Comparison of ENCODE assay signal across 24 mouse cellular contexts in genomic region chr2:10213468-10213867, GRCm38 (mm10).
"Had no signal": no experiment of that assay in that cellular context is flagged by ENCODE, and none has a peak within 500 bp of the region (broad histone marks: within the 10 kb centered on the region; RNA-seq: fewer than 3 reads in every experiment).

No protein-coding gene starts in this region.

- H3K4me3 ChIP-seq: gastrocnemius, adult 2 months; heart, adult 2 months; heart, embryonic 10.5 days; heart, embryonic 12.5 days; hindbrain, embryonic 10.5 days; hindbrain, embryonic 12.5 days; intestine, embryonic 15.5 days; layer of hippocampus, adult 2 months; limb, embryonic 13.5 days; limb, embryonic 15.5 days; liver, embryonic 12.5 days had no signal

- H3K9ac ChIP-seq: heart, embryonic 12.5 days; hindbrain, embryonic 12.5 days; hindbrain, embryonic 14.5 days; intestine, embryonic 15.5 days; limb, embryonic 13.5 days; limb, embryonic 15.5 days; liver, embryonic 12.5 days; liver, embryonic 14.5 days had no signal

- H3K4me1 ChIP-seq: heart, embryonic 10.5 days; limb, embryonic 15.5 days; liver, embryonic 12.5 days had no signal

- DNase-seq: gastrocnemius, adult 2 months; gastrocnemius, postnatal 10 days; gastrocnemius, postnatal 25 days; heart, adult 2 months; heart, postnatal 10 days; heart, postnatal 4 days; kidney, adult 8-10 months; kidney, postnatal 4 days; layer of hippocampus, postnatal 36 days; left cerebral cortex, postnatal 4 days had no signal

- ATAC-seq: hindbrain, embryonic 16.5 days; inflammation-experienced regulatory T-cells, adult 6 months; intestine, embryonic 15.5 days; intestine, postnatal 0 days; liver, embryonic 12.5 days had no signal

- H3K36me3 ChIP-seq: heart, embryonic 10.5 days; heart, embryonic 12.5 days; hindbrain, embryonic 10.5 days; hindbrain, embryonic 12.5 days; intestine, embryonic 15.5 days; limb, embryonic 13.5 days; limb, embryonic 15.5 days; liver, embryonic 12.5 days had no signal

- H3K9me3 ChIP-seq: heart, embryonic 10.5 days; heart, embryonic 12.5 days; hindbrain, embryonic 10.5 days; hindbrain, embryonic 12.5 days; intestine, embryonic 15.5 days; limb, embryonic 13.5 days; limb, embryonic 15.5 days; liver, embryonic 12.5 days had no signal

- H3K27me3 ChIP-seq: heart, embryonic 12.5 days; hindbrain, embryonic 12.5 days; intestine, embryonic 15.5 days; limb, embryonic 13.5 days; limb, embryonic 15.5 days; liver, embryonic 12.5 days had no signal

- H3K27ac ChIP-seq: gastrocnemius, adult 2 months; heart, adult 2 months; heart, embryonic 10.5 days; hindbrain, embryonic 10.5 days; hindbrain, embryonic 12.5 days; hindbrain, embryonic 14.5 days; intestine, embryonic 15.5 days; layer of hippocampus, adult 2 months; limb, embryonic 13.5 days; limb, embryonic 15.5 days; liver, embryonic 12.5 days; liver, embryonic 14.5 days had no signal

- H3K4me2 ChIP-seq: heart, embryonic 12.5 days; hindbrain, embryonic 12.5 days; hindbrain, embryonic 14.5 days; intestine, embryonic 15.5 days; limb, embryonic 13.5 days; limb, embryonic 15.5 days; liver, embryonic 12.5 days had no signal
